ENCODE assay signal across 7 mouse cellular contexts in genomic region chr2:4153131-4153631, GRCm38 (mm10).
DNase-seq lines count a peak whose midpoint lies in the region; ATAC-seq and TF ChIP-seq lines count a peak whose summit lies in the region.

No protein-coding gene starts in this region.

- no peak for TF ChIP-seq CTCF in intestine, postnatal 0 days (IDR thresholded peaks at IDR 0.05; ENCODE audit: low read depth)

- H3K27me3 ChIP-seq in intestine, postnatal 0 days (replicated peaks; ENCODE audit: control insufficient read depth, insufficient read depth, low read length): no peaks in the 10 kb centered on the region
- H3K27me3 ChIP-seq in liver, embryonic 12.5 days (replicated peaks): peaks cover 38% of the 10 kb centered on the region

- peak overlapping the region; percentile 38 for H3K4me3 ChIP-seq in intestine, postnatal 0 days (ENCODE audit: low read depth, low read length)
- H3K4me3 ChIP-seq in liver, embryonic 12.5 days: peak overlapping the region; percentile 14

- peak overlapping the region; percentile 24; the same call in 1 of the 2 replicates for H3K9ac ChIP-seq in intestine, postnatal 0 days (ENCODE audit: low read depth, low read length)
- H3K9ac ChIP-seq in liver, embryonic 12.5 days: no peak overlapping the region

- no peaks in the 10 kb centered on the region for H3K4me1 ChIP-seq in intestine, postnatal 0 days (replicated peaks; ENCODE audit: control insufficient read depth, insufficient read depth, low read length)
- H3K4me1 ChIP-seq in liver, embryonic 12.5 days: no peaks in the 10 kb centered on the region

- H3K36me3 ChIP-seq in intestine, postnatal 0 days (ENCODE audit: control insufficient read depth, insufficient read depth): no peaks in the 10 kb centered on the region
- H3K36me3 ChIP-seq in liver, embryonic 12.5 days: no peaks in the 10 kb centered on the region

- peak; percentile 11 to 22 for DNase-seq in adrenal gland, adult 18-20 months (ENCODE audit: low spot score in 2 of 2)
- peak; percentile 36 to 50 for DNase-seq in adrenal gland, postnatal 36 days
- peak; percentile 32 for DNase-seq in retina, postnatal 7 days (ENCODE audit: low read depth, low spot score)
- no peak for DNase-seq in T-cell, adult 2 months (ENCODE audit: low spot score)

- H3K27ac ChIP-seq in intestine, postnatal 0 days (ENCODE audit: low read depth, low read length): no peak overlapping the region
- H3K27ac ChIP-seq in liver, embryonic 12.5 days: no peak overlapping the region

- WGBS in intestine, postnatal 0 days: 6% methylated on average over 16 of the region's 16 CpGs
- 9% methylated on average over 16 of the region's 16 CpGs for WGBS in liver, embryonic 12.5 days (ENCODE audit: insufficient replicate concordance)

- H3K9me3 ChIP-seq in intestine, postnatal 0 days (ENCODE audit: control insufficient read depth): no peaks in the 10 kb centered on the region
- no peaks in the 10 kb centered on the region for H3K9me3 ChIP-seq in liver, embryonic 12.5 days (replicated peaks)

- peak overlapping the region; percentile 70 for H3K4me2 ChIP-seq in intestine, postnatal 0 days (replicated peaks; ENCODE audit: low read depth)
- H3K4me2 ChIP-seq in liver, embryonic 12.5 days: peak overlapping the region; percentile 51

- peak; percentile 88 for ATAC-seq in frontal cortex, adult (ENCODE audit: low TSS enrichment)
- ATAC-seq in intestine, postnatal 0 days: no peak
- no peak for ATAC-seq in liver, embryonic 12.5 days
